In the genomic region with DNA sequence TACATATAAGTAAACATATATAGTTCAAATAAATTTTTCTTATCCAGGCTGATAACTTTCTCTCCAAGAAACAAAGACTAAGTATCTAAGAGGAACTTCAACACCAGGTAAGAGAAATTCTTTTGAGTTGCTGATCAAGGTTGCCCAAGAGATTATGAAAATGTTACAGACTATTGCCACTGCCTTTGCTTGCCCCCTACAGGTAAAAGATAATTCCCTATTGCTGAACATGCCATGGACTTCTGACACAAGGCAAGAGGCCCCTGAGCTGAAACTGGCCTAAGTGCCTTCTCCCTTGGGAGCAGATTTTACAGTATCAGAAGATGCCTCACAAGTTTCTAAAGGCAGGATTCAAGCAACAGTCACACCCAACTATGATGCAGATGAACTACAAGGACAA, we compare ENCODE assay signal across 10 mouse cellular contexts.
"Had no signal": no experiment of that assay in that cellular context is flagged by ENCODE, and none has a peak within 500 bp of the region (broad histone marks: within the 10 kb centered on the region; RNA-seq: fewer than 3 reads in every experiment).

No protein-coding gene starts in this region.

- H3K9ac ChIP-seq: intestine, embryonic 15.5 days; limb, embryonic 12.5 days; liver, embryonic 13.5 days; liver, postnatal 0 days; lung, embryonic 15.5 days; neural tube, embryonic 12.5 days had no signal

- H3K9me3 ChIP-seq: intestine, embryonic 15.5 days; limb, embryonic 12.5 days; liver, embryonic 13.5 days; lung, embryonic 15.5 days; megakaryocyte, embryonic 14.5 days; neural tube, embryonic 12.5 days had no signal

- H3K4me2 ChIP-seq: intestine, embryonic 15.5 days; limb, embryonic 12.5 days; liver, embryonic 13.5 days; lung, embryonic 15.5 days; midbrain, embryonic 11.5 days; neural tube, embryonic 12.5 days had no signal

- H3K27me3 ChIP-seq: intestine, embryonic 15.5 days; limb, embryonic 12.5 days; liver, embryonic 13.5 days; lung, embryonic 15.5 days; megakaryocyte, embryonic 14.5 days; neural tube, embryonic 12.5 days had no signal

- ATAC-seq: liver, postnatal 0 days had no signal

- H3K4me3 ChIP-seq: intestine, embryonic 15.5 days; limb, embryonic 12.5 days; liver, embryonic 13.5 days; lung, embryonic 15.5 days; megakaryocyte, embryonic 14.5 days; neural tube, embryonic 12.5 days had no signal

- H3K36me3 ChIP-seq: intestine, embryonic 15.5 days; limb, embryonic 12.5 days; liver, embryonic 13.5 days; lung, embryonic 15.5 days; neural tube, embryonic 12.5 days had no signal

- H3K4me1 ChIP-seq: intestine, embryonic 15.5 days; limb, embryonic 12.5 days; liver, embryonic 13.5 days; lung, embryonic 15.5 days; megakaryocyte, embryonic 14.5 days; neural tube, embryonic 12.5 days had no signal

- DNase-seq: liver, embryonic 13.5 days; thymus, postnatal 25 days had no signal

- H3K27ac ChIP-seq: intestine, embryonic 15.5 days; limb, embryonic 12.5 days; liver, embryonic 13.5 days; lung, embryonic 15.5 days; macrophage; neural tube, embryonic 12.5 days had no signal
